Mouse (Mus musculus): Measurements from ENCODE around the gene Sec24c.
A peak's percentile ranks its signal among the peaks of the same experiment; 100 is the strongest.

Sec24c gene

DNA sequence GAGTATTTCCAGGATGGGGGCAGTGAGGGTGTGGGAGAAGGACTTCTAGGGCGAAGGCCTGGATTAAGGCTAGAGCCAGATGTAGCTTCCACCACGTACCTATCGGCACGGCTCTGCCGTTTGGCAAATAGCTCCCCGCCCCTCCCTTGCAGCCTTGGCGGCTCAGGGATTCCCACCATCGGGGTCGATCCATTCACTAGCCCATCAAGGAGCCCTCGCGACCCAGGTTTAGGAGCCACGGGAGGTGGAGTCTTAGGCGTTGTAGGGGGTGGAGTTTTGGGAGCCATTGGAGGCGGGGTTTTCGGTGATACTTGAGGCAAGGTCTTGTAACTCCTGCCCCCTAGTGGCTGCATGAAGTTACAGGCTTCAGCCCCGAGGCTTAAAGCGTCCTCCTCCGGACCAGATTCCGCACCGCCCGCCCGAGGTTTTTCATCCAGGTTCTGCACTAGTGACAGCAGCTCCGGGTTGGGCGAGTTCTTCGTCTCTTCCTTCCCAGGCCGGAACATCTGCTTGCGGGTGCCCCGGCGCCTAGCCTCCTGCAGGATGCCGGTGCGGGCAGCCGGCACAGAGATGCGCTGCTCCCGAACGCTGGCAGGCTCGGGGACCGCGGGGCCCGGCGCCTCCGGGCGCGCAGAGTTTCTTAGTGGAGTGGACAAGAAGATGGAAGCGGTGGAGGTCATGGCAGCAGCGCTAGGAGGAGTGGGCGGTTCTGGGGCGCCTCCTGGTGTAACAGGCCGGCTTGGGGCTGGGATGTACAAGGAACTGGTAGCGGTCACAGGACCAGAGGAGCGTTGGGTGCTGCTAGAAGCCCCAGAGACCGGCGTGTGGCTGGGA lies 13.1 kb upstream of the Sec24c start:
- DNase-seq (ENCODE audit: low spot score in 2 of 2), result peak; percentile 92 to 97

- no peak for DNase-seq (ENCODE audit: low spot score in 2 of 2)
These were observed 12.3 kb upstream of the Sec24c start for GRCm38 (mm10) chr14:20661661-20662331.

- DNase-seq (ENCODE audit: low spot score in 2 of 2), result no peak
These were observed 11.4 kb upstream of the Sec24c start for GRCm38 (mm10) chr14:20662740-20663139.

DNA sequence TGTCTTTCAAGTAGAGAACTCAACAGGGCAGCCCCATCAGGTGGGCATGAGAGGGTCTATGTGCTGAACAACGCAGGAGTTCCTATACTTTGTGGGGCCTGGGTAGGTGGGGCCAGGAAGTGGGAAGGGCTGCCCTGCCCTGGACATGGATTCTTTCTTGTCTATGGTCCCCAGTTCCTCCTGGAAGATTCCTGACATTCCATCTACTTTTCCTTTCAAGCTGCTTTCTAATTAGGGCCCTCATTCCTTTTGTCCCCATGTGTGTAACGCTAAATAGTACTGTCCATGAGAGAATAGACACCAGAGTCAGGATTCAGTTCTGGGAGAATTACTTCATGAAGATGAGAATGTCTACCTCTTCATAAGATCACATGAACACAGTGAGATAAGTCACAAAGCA lies 10.5 kb upstream of the Sec24c start:
- DNase-seq (ENCODE audit: low spot score in 2 of 2), result no peak

DNA sequence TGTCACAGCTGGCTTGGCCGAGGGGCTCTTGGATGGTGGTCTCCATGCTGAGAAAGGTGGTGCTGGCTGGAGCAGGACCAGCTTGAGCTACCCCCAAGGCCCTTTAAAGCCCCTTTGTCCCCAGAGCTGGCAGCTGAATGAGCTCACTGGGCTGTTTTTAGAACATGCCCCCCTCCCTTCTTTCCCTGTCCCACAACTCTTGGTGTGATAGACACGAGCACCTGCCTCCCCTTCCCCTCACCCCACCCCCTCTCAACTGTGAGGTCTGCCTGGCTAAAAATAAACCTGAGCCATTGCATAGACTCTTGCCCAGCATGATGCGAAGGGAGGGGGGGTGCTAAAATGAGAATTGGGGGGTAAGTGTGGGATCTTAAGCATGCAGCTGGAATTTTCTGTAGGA lies 9.7 kb upstream of the Sec24c start:
- peak in 1 of 2 experiments; percentile 54 for DNase-seq (ENCODE audit: low spot score in 2 of 2)

GRCm38 (mm10) chr14:20667469-20667868 lies 6.6 kb upstream of the Sec24c start:
- DNase-seq (ENCODE audit: low spot score in 2 of 2), result no peak

DNA sequence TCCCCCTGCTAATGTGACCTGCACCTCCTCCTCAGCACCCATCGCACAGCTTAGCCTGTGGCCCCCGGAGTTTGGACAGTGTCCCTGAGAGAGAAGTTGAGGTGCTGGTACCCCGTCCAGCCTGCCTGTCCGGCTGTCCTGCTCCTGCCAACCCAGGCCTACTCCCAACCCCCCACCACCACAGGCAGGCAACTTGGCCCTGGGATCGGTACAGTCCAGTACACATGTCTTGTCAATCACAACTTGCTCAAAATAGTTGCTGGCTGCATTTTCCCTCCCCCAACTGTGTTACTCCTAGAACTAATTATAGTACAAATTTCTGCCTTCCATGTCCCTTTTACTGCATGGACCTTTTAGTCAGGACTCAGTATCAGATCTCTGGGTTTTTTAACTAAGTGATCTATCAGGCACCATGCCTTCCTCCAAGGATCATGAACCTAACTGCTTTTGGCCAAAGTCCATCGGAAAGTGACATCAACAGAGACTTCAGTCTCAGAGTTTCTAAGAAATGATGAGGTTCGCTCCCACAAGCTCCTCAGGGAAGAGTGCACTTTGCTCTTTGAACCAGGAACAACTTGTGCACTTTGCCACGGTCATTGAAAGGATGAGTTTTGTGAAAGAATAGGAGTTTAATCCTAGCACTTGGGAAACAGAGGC lies 5.8 kb upstream of the Sec24c start, which contains the start of gene Synpo2l:
Synpo2l (minus strand) TSS at position 201 of the 657 bp plus-strand sequence.
- DNase-seq (ENCODE audit: low spot score in 2 of 2), result peak; percentile 72 to 82

- DNase-seq (ENCODE audit: low spot score in 2 of 2), result no peak
These were observed 1.1 kb upstream of the Sec24c start for GRCm38 (mm10) chr14:20672990-20673389.

GRCm38 (mm10) chr14:20673735-20674063 lies 409 bp upstream of the Sec24c start:
- no peak for DNase-seq (ENCODE audit: low spot score in 2 of 2)

DNA sequence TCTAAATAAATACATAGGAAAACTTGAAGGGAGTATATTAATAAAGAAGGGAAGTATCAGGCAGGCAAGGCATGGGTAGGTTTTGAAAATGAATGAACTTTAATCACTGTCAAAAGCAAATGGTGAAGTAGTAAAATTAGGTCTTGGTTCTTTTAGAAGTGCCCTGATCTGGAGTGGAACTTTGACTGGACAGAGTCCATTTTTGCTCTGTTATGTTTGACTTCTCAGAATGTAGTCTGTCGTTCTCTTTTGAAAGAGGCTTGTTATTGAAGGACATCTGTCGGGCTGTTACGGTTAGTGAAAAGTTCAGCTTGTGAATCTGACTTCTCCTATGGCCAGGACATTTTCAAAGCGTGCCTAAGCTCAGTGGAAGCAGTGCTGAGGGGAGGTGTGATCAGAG lies 3.8 kb downstream of the Sec24c start:
- no peak for DNase-seq (ENCODE audit: low spot score in 2 of 2)

DNA sequence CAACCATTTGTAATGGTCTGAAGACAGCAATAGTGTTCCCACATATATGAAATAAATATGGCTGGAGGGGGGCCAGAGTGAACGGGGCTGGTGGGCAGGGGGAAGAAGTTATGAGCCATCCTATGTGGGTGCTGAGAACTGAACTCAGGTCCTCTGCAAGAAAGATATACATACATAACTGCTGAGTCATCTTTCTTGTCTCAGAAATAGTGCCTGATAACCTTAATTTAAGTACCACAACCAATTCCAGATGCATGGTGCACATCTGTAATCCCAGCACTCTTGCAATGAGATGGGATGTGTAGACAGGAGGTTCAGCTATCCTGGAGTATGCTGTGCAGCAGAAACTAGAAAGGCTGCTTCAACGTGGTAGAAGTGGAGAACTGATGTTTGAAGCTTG lies 7.6 kb downstream of the Sec24c start:
- no peak for DNase-seq (ENCODE audit: low spot score in 2 of 2)

DNA sequence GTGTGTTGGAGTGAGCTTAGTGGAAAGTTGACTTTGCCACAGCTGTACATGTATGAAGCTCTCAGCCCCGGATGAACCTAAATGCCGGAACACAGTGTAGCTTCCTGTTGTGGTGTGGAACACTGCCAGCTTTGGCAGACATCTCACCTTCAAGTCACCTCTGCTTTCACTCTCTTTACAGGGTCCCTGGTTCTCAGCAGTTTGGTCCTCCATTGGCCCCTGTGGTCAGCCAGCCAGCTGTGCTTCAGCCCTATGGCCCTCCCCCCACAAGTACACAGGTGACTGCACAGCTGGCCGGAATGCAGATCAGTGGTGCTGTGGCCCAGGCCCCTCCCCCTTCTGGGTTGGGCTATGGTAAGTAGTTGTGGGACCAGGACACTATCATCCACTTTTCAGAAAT lies 8.4 kb downstream of the Sec24c start:
- DNase-seq (ENCODE audit: low spot score in 2 of 2), result no peak

DNA sequence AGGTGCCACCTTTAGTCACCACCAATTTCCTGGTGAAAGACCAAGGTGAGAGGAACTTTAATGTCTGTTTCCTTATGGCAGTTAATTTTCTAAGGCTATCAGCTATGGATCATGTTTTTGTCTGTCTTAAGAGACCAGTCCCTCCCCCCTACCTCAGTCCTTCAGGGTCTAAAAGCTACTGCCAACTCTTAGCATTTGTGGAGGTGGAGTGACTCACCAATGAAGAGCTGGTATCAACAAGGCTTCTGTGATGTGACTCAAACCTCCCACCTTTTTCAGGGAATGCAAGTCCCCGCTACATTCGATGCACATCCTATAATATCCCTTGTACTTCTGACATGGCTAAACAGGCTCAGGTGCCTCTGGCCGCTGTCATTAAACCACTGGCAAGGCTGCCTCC lies 12.5 kb downstream of the Sec24c start:
- no peak for DNase-seq (ENCODE audit: low spot score in 2 of 2)

DNA sequence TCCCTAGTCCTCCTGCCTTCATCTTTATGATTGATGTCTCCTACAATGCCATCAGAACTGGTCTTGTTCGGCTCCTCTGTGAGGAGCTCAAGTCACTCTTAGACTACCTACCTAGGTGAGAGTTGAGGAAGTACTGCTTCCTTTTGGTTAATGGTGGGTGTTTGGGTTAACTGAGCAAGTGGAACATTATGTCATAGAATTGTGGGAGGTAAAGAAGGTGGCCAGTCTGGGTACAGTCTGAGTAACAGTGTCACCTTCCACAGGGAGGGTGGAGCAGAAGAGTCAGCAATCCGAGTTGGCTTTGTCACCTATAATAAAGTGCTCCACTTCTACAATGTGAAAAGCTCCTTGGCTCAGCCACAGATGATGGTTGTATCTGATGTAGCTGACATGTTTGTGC lies 14.9 kb downstream of the Sec24c start:
- DNase-seq (ENCODE audit: low spot score in 2 of 2), result no peak

GRCm38 (mm10) chr14:20691772-20692171 lies 17.7 kb downstream of the Sec24c start:
- DNase-seq (ENCODE audit: low spot score in 2 of 2), result no peak

DNA sequence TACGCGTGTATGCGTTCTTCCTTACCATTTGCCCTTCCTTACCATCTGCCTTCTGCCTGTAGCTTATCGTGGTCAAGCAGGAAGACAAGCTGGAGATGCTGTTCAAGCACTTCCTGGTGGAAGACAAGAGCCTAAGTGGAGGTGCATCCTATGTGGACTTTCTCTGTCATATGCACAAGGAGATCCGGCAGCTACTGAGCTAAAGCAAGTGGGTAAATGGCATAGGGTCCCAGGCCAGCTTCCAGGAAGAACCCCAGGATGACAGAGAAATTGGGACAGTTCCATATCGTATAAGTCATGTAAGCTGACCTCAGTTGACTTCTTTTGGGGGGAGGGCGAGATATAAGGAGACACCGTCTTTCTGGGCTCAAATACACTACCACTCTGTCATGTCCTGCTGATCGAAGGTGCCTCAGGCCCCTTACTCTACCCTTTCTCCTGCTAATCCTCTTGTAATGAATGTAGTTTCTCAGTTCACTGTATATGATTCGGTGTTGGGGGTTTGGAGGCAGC lies 19.5 kb downstream of the Sec24c start:
- no peak for DNase-seq (ENCODE audit: low spot score in 2 of 2)

DNA sequence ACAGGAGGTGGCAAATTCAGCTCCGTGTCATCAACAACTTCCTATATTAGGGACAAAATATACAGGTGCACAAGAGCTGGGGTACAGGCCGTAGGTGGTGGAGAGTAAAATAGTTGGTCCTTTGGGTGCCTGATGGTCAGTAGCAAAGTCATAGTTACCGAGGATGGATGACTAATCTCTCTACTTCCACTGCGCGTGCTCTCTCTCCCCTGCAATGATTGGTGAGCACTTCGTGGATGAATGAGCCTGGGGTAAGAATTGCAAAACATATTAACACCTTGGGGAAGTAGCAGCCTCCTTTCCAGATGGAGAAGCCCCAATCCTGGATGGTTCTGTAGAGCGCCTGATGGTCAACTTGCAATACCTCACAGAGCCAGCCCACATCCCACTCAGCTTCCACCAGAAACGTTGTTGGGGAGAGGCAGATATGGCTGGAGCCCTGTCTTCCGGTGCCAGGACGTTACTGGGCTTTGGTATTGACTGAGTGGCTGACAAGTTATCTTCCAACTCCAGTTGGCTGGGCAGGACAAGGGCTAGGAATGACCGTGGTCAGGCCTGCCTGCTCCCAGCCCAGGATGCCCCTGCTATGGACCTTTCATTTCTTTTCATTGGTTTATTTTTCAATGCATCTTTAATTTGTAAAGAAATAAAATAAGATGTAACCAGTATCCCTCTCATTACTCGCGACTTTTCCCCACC lies 20.2 kb downstream of the Sec24c start:
- DNase-seq (ENCODE audit: low spot score in 2 of 2), result peak in 1 of 2 experiments; percentile 32

DNA sequence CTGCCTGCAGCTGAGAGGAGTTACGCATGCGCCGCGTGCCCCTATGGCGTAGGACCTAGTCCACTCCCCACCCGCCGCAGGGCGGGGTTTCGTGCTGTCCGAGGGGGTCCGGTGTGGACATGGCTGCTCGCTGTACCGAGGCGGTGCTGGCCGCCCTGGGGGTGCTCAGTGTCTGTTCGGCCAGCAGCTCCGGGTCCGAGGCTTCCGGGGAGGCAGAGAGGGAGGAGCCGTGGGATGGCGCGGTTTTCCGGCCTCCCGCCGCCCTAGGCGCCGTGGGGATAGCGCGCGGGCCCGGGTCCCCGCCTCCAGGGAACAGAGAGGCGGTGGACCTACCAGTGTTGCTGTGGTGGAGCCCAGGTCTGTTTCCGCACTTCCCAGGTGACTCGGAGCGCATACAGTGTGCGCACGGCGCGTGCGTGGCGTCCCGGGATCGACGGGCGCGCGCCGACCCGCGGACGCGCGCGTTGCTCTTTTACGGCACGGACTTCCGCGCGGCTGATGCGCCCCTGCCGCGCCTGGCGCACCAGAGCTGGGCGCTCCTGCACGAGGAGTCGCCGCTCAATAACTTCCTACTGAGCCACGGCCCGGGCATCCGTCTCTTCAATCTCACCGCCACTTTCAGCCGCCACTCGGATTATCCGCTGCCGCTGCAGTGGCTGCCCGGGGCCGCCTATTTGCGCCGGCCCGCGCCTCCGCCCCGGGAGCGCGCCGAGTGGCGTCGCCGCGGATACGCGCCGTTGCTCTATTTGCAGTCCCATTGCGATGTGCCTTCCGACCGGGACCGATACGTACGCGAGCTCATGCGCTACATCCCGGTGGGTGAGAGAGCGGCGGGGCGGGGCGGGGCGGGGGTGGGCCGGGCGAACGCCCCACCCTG lies 21.0 kb downstream of the Sec24c start, which contains the start of gene Fut11:
Fut11 (plus strand) TSS at position 85 of the 877 bp plus-strand sequence.
- DNase-seq (ENCODE audit: low spot score in 2 of 2), result peak; percentile 88 to 90

GRCm38 (mm10) chr14:20695761-20696520 lies 21.8 kb downstream of the Sec24c start:
- DNase-seq (ENCODE audit: low spot score in 2 of 2), result peak; percentile 30 to 40

DNA sequence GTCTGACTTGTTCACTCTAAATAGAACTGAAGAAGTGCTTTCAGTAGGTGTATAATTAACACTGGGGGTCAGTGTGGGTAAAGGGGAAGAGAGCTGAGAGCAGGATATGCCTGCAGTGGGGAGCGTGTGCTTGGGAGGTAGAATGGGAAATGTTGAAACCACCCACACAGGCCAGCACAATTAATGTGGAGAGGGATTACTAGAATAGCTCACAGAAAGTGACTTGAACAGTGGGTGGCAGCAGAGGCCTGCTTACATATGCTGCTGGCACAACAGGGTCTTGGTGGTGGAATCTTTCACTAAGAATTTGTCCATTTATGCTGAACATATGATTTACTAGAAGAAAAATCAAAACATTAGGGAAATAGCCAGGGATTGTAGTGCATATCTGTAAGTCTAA lies 22.9 kb downstream of the Sec24c start:
- DNase-seq (ENCODE audit: low spot score in 2 of 2), result peak; percentile 43 to 50

Measured in heart, adult 9 months (tissue).